Mouse (Mus musculus) C2C12 (cell line): ENCODE data around the gene Clock. TPM values are rescaled to one million over a fixed set of nuclear protein-coding genes. Genes with fewer than 3 reads are reported as not detected.

Source experiments
- H3K27me3 ChIP-seq: one replicate; pipeline ENCODE4 v1.6.1; 2011; ENCODE audit not compliant: control insufficient read depth, insufficient read depth, insufficient read length
- H3K36me3 ChIP-seq: one replicate; pipeline ENCODE4 v1.6.1; 2011; ENCODE audit not compliant: control insufficient read depth, insufficient read depth
- H3K4me3 ChIP-seq: one replicate; pipeline ENCODE4 v1.5.1; 2011; ENCODE audit warnings: mild to moderate bottlenecking, control low read depth; ENCODE audit not compliant: poor library complexity, insufficient read depth, severe bottlenecking
- H3K79me2 ChIP-seq: one replicate; pipeline ENCODE4 v1.6.1; 2011; ENCODE audit not compliant: control insufficient read depth, insufficient read depth
- H3K79me3 ChIP-seq: one replicate; pipeline ENCODE4 v1.6.1; 2011; ENCODE audit warnings: low read depth, control low read depth
- H3ac ChIP-seq: one replicate; pipeline ENCODE3; 2011; ENCODE audit warnings: low read depth; ENCODE audit not compliant: control insufficient read depth, insufficient read length
- CEBPB ChIP-seq: IDR thresholded peaks from one replicate; pipeline ENCODE4 v1.6.1; 2011; ENCODE audit warnings: low read depth, mild to moderate bottlenecking, control low read depth, moderate library complexity
- CTCF ChIP-seq: IDR thresholded peaks from one replicate; pipeline ENCODE4 v1.5.1; 2011; ENCODE audit not compliant: control insufficient read depth, insufficient read depth, insufficient read length
- FOSL1 ChIP-seq: IDR thresholded peaks from one replicate; pipeline ENCODE4 v1.8.0; 2011; ENCODE audit warnings: mild to moderate bottlenecking, low read length; ENCODE audit not compliant: poor library complexity, insufficient read depth, severe bottlenecking
- MAX ChIP-seq: IDR thresholded peaks from one replicate; pipeline ENCODE4 v1.6.1; 2011; ENCODE audit warnings: mild to moderate bottlenecking, control low read depth
- MYOD1 ChIP-seq: IDR thresholded peaks from one replicate; pipeline ENCODE4 v1.6.1; 2011; ENCODE audit warnings: low read depth; ENCODE audit not compliant: control insufficient read depth, insufficient read length
- MYOG ChIP-seq: IDR thresholded peaks from one replicate; pipeline ENCODE4 v1.6.1; 2011; ENCODE audit not compliant: control insufficient read depth, insufficient read length; ENCODE audit errors: extremely low read depth
- USF1 ChIP-seq: IDR thresholded peaks from one replicate; pipeline ENCODE4 v1.6.1; 2011; ENCODE audit warnings: low read depth, mild to moderate bottlenecking, control low read depth, moderate library complexity
- polyA plus RNA-seq: library from polyadenylated mRNA; unstranded; fragments of >200 nt; fragmentation: generic; extraction: Trizol; gene quantifications from one replicate; pipeline ENCODE4 v1.2.1, GENCODE M21; 2012; ENCODE audit warnings: missing spikeins

Gene Clock
- polyA plus RNA-seq, 1 experiment: 5.7 TPM

DNA sequence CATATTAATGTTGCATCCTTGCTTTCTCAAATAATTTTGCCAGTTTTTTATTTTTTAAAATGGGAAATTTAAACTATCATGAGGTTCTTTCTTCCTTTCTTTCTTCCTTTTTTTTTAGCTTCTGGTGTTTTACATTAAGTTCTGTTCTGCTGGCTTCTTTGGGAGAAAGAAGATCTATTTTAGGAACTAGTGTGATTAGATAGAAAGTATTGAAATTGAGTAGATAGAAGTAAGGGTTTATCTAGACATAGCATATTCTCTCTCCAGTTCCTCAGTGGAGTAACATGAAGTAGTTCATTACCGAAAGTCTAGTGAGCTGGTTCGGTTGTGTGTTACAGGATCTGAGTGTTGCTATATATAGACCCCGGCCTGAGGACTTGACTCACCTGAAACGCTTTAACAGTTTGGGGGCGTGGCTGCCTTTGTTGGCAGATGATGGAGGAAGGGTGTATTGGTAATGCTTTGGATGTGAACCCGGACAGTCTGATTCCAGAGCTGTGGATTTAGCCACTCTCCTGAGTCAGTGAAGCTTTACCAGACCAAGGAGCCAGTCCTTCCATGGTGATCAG is 110.1 kb downstream of the Clock start:
- H3K79me3 ChIP-seq: peaks cover 66% of the 10 kb centered on the region
- H3K36me3 ChIP-seq: peaks cover 42% of the 10 kb centered on the region
- no peak overlapping the region for H3ac ChIP-seq
- H3K4me3 ChIP-seq: no peak overlapping the region
- peaks cover 88% of the 10 kb centered on the region for H3K79me2 ChIP-seq
- TF ChIP-seq MYOG (no peak), MAX (no peak), USF1 (no peak), CTCF (no peak), FOSL1 (no peak), MYOD1 (no peak), CEBPB (no peak)
- H3K27me3 ChIP-seq: no peaks in the 10 kb centered on the region

- TF ChIP-seq FOSL1: no peak
- no peak for TF ChIP-seq USF1
- no peak for TF ChIP-seq MAX
- TF ChIP-seq CTCF: no peak
- no peak for TF ChIP-seq MYOG
- no peak for TF ChIP-seq MYOD1
- no peak for TF ChIP-seq CEBPB
- Histone ChIP-seq H3K79me2 (peaks cover 96% of the 10 kb centered on the region), H3ac (no peak overlapping the region), H3K36me3 (peaks cover 48% of the 10 kb centered on the region), H3K79me3 (peaks cover 76% of the 10 kb centered on the region), H3K27me3 (no peaks in the 10 kb centered on the region), H3K4me3 (no peak overlapping the region)
Measured at GRCm38 (mm10) chr5:76193075-76193474, 111.5 kb downstream of the Clock start.

- H3K36me3 ChIP-seq: peaks cover 52% of the 10 kb centered on the region
Measured at GRCm38 (mm10) chr5:76190609-76191008, 114.0 kb downstream of the Clock start.

DNA sequence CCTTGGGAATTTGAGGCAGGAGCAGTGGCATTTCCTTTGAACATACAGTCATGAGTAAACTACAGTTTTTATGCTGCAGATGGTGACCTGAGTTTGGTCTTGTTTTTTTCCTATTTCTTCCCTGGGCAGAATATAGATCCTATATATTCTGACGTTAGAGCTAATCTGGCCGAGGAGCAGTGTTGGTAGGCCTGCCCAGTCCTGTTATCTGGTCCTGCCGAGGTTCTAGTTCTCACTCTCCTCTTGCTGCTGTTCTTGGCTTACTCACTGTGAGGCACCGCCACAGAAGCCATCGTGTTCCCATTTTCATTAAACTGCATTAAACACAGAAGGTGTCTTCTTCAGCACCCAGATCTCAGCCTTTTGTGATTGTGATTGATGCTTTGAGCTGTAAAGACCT is 116.7 kb downstream of the Clock start:
- Histone ChIP-seq H3K79me3 (peaks cover 78% of the 10 kb centered on the region), H3K79me2 (peaks cover 93% of the 10 kb centered on the region), H3K27me3 (no peaks in the 10 kb centered on the region), H3ac (no peak overlapping the region), H3K4me3 (no peak overlapping the region), H3K36me3 (peaks cover 36% of the 10 kb centered on the region)
- no peak for TF ChIP-seq CEBPB
- no peak for TF ChIP-seq USF1
- TF ChIP-seq FOSL1: no peak
- no peak for TF ChIP-seq MYOG
- no peak for TF ChIP-seq MYOD1
- no peak for TF ChIP-seq MAX
- TF ChIP-seq CTCF: no peak

More at GRCm38 (mm10) chr5:76190609-76191008, 114.0 kb downstream of the Clock start:
- Histone ChIP-seq H3K4me3 (no peak overlapping the region), H3K79me3 (peaks cover 85% of the 10 kb centered on the region), H3K27me3 (no peaks in the 10 kb centered on the region), H3K79me2 (peaks cover 100% of the 10 kb centered on the region), H3ac (no peak overlapping the region)
- TF ChIP-seq MYOD1 (no peak), FOSL1 (no peak)

DNA sequence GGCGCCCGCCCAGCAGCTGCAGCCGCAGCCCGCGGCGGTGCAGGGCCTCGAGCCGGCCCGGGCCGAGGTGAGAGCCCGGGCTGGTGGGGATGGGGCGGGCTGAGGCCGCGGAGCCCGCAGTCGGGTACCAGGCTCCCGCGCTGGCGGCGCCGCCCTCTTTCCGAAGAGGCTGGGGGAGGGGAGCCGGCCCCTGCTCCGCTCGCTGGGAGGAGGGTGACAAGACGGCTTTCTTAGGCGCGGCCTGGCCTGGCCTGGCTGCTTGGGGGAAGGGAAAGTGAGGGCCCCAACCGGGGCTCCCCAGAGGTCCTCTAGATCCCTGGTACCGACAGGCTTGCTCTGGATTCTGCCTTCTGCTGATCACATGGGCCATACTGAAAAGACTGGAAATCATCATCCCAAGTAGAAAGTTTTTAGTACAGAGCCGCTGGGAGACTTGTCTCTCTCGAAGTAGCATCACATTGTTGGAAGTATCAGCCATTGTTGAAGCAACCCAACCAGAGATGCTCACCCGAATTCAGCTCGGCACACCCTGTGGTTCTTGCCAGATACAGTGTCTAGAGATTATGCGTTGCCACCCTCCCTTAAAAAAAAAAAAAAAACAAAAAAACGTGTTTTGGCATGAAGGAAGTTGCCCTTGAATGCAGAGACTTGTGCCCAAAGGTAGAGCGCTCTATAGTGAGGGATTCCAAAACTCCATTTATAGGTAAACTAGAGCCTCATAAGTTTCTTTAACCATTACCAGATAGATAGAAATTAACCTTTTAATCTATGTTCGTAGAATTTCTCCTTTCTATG is 120.1 kb downstream of the Clock start:
- H3K4me3 ChIP-seq: peak overlapping the region; percentile 64
- peaks cover 59% of the 10 kb centered on the region for H3K79me2 ChIP-seq
- peaks cover 47% of the 10 kb centered on the region for H3K79me3 ChIP-seq
- H3ac ChIP-seq: peak overlapping the region; percentile 99
- TF ChIP-seq USF1 (no peak), CEBPB (no peak), FOSL1 (no peak), CTCF (no peak), MAX (no peak)
- H3K27me3 ChIP-seq: no peaks in the 10 kb centered on the region
- peaks cover 25% of the 10 kb centered on the region for H3K36me3 ChIP-seq

GRCm38 (mm10) chr5:76183750-76184261 is 120.8 kb downstream of the Clock start, which contains the start of gene Tmem165:
TSS of gene Tmem165 (plus strand) at chr5:76183880.
- Histone ChIP-seq H3K79me3 (peaks cover 41% of the 10 kb centered on the region), H3K79me2 (peaks cover 52% of the 10 kb centered on the region), H3K4me3 (peak within 1 kb of the TSS; percentile 64), H3ac (peak within 1 kb of the TSS; percentile 99), H3K36me3 (peaks cover 19% of the 10 kb centered on the region), H3K27me3 (no peaks in the 10 kb centered on the region)
- TF ChIP-seq USF1 (no peak), MAX (peak; percentile 43)
